Mouse (Mus musculus): ENCODE measurements around the gene Myh13. TPM values are rescaled to one million over a fixed set of nuclear protein-coding genes. Genes with fewer than 3 reads are reported as not detected.

Myh13 gene
- polyA plus RNA-seq (2017; shearing (Covaris generic)): 0.06 TPM

DNA sequence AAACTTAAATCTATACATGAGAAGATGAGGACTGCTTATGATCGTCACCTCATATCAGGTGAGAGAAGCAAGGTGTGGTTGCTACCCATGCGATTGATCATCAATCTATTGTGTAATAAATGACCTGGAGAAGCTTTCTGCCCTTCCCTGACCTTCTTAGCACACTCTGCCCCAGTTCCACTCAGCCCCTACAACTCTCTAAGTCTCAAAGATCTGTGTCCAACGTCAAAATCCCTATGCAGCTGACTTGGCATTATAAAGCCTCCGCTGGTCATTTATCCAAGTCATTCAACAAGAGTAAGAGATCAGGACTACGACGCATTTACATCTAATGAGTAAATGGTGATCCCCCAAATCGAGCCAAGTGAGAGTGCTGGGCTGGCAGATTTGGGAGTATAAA lies at the start of gene Myh13:
TSS of gene Myh13 (plus strand) at position 301 of the 400 bp plus-strand sequence.

GRCm38 (mm10) chr11:67276601-67277174 lies 44.8 kb upstream of the Myh13 start, which contains the start of gene Myh8:
TSS of gene Myh8 (plus strand) at chr11:67277124.

Other genes with a start within 250 kb of the Myh13 start
- 0.22 TPM for gene Myh3, start 243.4 kb upstream of the Myh13 start, polyA plus RNA-seq (2017; shearing (Covaris generic))
- gene Myh2, start 150.6 kb upstream of the Myh13 start, polyA plus RNA-seq (2017; shearing (Covaris generic)): not detected
- gene Myh1, start 121.6 kb upstream of the Myh13 start, polyA plus RNA-seq (2017; shearing (Covaris generic)): not detected
- gene Myh4, start 83.6 kb upstream of the Myh13 start, polyA plus RNA-seq (2017; shearing (Covaris generic)): not detected
- gene Myh8, start 44.5 kb upstream of the Myh13 start, polyA plus RNA-seq (2017; shearing (Covaris generic)): not detected
- 4.8 TPM for gene Gas7, start 133.8 kb downstream of the Myh13 start, polyA plus RNA-seq (2017; shearing (Covaris generic))

Measured in effector memory CD4-positive, alpha-beta T cell, adult 5 months (primary cell).